Mouse (Mus musculus) ES-Bruce4 (cell line): Measurements from ENCODE around the gene Palm3. TPM values are rescaled to one million over a fixed set of nuclear protein-coding genes. Genes with fewer than 3 reads are reported as not detected.
A peak's percentile ranks its signal among the peaks of the same experiment; 100 is the strongest.

Source experiments
- H3K27ac ChIP-seq: 2 replicates; pipeline ENCODE4 v1.5.1; 2012; ENCODE audit warnings: low read length, inconsistent platforms; ENCODE audit not compliant: insufficient read depth
- H3K27me3 ChIP-seq: 2 replicates; pipeline ENCODE4 v1.6.1; 2012; ENCODE audit warnings: mild to moderate bottlenecking, low read length, inconsistent platforms; ENCODE audit not compliant: control insufficient read depth, poor library complexity, insufficient read depth, severe bottlenecking
- H3K36me3 ChIP-seq: 2 replicates; pipeline ENCODE4 v1.6.1; 2012; ENCODE audit warnings: inconsistent platforms, mild to moderate bottlenecking, low read length, moderate library complexity; ENCODE audit not compliant: control insufficient read depth, poor library complexity, insufficient read depth, severe bottlenecking
- H3K4me1 ChIP-seq: one replicate; pipeline ENCODE4 v1.8.1; 2011; ENCODE audit warnings: low read length; ENCODE audit not compliant: control insufficient read depth, insufficient read depth
- H3K4me3 ChIP-seq: 2 replicates; pipeline ENCODE4 v1.5.1; 2011; ENCODE audit warnings: low read depth, mild to moderate bottlenecking, low read length
- H3K9ac ChIP-seq: 2 replicates; pipeline ENCODE4 v1.6.1; 2012; ENCODE audit warnings: low read depth, mild to moderate bottlenecking, inconsistent platforms; ENCODE audit not compliant: poor library complexity, severe bottlenecking
- H3K9me3 ChIP-seq: replicated peaks from 2 replicates; pipeline ENCODE4 v1.6.1; 2012; ENCODE audit warnings: mild to moderate bottlenecking, low read length, inconsistent platforms; ENCODE audit not compliant: control insufficient read depth, poor library complexity, insufficient read depth, severe bottlenecking
- CTCF ChIP-seq: IDR thresholded peaks from one replicate; pipeline ENCODE4 v1.8.1; 2011; ENCODE audit warnings: low read depth, low read length
- EP300 ChIP-seq: IDR thresholded peaks from 2 replicates; pipeline ENCODE4 v1.6.1; 2011; ENCODE audit warnings: low read depth, low read length; ENCODE audit not compliant: insufficient read depth
- POLR2A ChIP-seq: IDR thresholded peaks from one replicate; pipeline ENCODE4 v1.8.1; 2011; ENCODE audit warnings: low read length; ENCODE audit not compliant: insufficient read depth
- polyA plus RNA-seq: library from polyadenylated mRNA; stranded (reverse); fragments of >200 nt; gene quantifications from 2 replicates; pipeline ENCODE4 v1.2.4, GENCODE M21; 2011; ENCODE audit warnings: low read depth; ENCODE audit not compliant: missing spikeins, insufficient read depth, insufficient read length

Palm3 gene
- polyA plus RNA-seq, 1 experiment: 62.8 TPM

GRCm38 (mm10) chr8:84023631-84024030, 2.4 kb downstream of the Palm3 start:
- Histone ChIP-seq H3K9ac (no peak overlapping the region), H3K27ac (peak overlapping the region; percentile 55), H3K9me3 (no peaks in the 10 kb centered on the region; the same call in 1 of the 2 replicates), H3K36me3 (peaks cover 9% of the 10 kb centered on the region), H3K4me1 (peaks cover 15% of the 10 kb centered on the region), H3K4me3 (no peak overlapping the region), H3K27me3 (no peaks in the 10 kb centered on the region)
- TF ChIP-seq EP300 (no peak), POLR2A (no peak), CTCF (no peak)

GRCm38 (mm10) chr8:84024171-84024570, 2.9 kb downstream of the Palm3 start:
- no peaks in the 10 kb centered on the region for H3K27me3 ChIP-seq
- TF ChIP-seq POLR2A (no peak), CTCF (peak; percentile 98), EP300 (0 out of 2 replicates have a peak, but pooled peaks have one; percentile 67)
- no peak overlapping the region for H3K9ac ChIP-seq
- peaks cover 12% of the 10 kb centered on the region for H3K36me3 ChIP-seq
- H3K4me3 ChIP-seq: no peak overlapping the region
- H3K9me3 ChIP-seq: no peaks in the 10 kb centered on the region; the same call in 1 of the 2 replicates
- H3K4me1 ChIP-seq: peaks cover 15% of the 10 kb centered on the region
- H3K27ac ChIP-seq: peak overlapping the region; percentile 62

- Histone ChIP-seq H3K9me3 (no peaks in the 10 kb centered on the region; the same call in 1 of the 2 replicates), H3K36me3 (peaks cover 17% of the 10 kb centered on the region), H3K4me1 (peaks cover 12% of the 10 kb centered on the region), H3K27me3 (no peaks in the 10 kb centered on the region), H3K4me3 (peak overlapping the region; percentile 71), H3K9ac (peak overlapping the region; percentile 81), H3K27ac (peak overlapping the region; percentile 4; the same call in 1 of the 2 replicates)
- TF ChIP-seq CTCF (no peak), EP300 (no peak), POLR2A (peak; percentile 73)
Measured at GRCm38 (mm10) chr8:84025863-84026262, 4.6 kb downstream of the Palm3 start.

- Histone ChIP-seq H3K9ac (peak overlapping the region; percentile 81; the same call in 1 of the 2 replicates), H3K36me3 (peaks cover 17% of the 10 kb centered on the region), H3K4me1 (peaks cover 10% of the 10 kb centered on the region), H3K27me3 (no peaks in the 10 kb centered on the region), H3K9me3 (no peaks in the 10 kb centered on the region; the same call in 1 of the 2 replicates), H3K4me3 (peak overlapping the region; percentile 13; the same call in 1 of the 2 replicates), H3K27ac (no peak overlapping the region)
- TF ChIP-seq EP300: peak; percentile 65; the same call in 1 of the 2 replicates
- no peak for TF ChIP-seq POLR2A
Measured at GRCm38 (mm10) chr8:84027449-84027848, 6.2 kb downstream of the Palm3 start.

- H3K36me3 ChIP-seq: peaks cover 17% of the 10 kb centered on the region
- no peak for TF ChIP-seq EP300
- no peak for TF ChIP-seq POLR2A
- TF ChIP-seq CTCF: no peak
- H3K9ac ChIP-seq: no peak overlapping the region
- H3K27me3 ChIP-seq: no peaks in the 10 kb centered on the region
- H3K27ac ChIP-seq: no peak overlapping the region
- H3K4me1 ChIP-seq: peaks cover 4% of the 10 kb centered on the region
- H3K4me3 ChIP-seq: no peak overlapping the region
- no peaks in the 10 kb centered on the region; the same call in 1 of the 2 replicates for H3K9me3 ChIP-seq
Measured at GRCm38 (mm10) chr8:84029272-84029671, 8.0 kb downstream of the Palm3 start.

- Histone ChIP-seq H3K4me3 (no peak overlapping the region), H3K27me3 (no peaks in the 10 kb centered on the region), H3K4me1 (no peaks in the 10 kb centered on the region), H3K36me3 (peaks cover 16% of the 10 kb centered on the region), H3K27ac (no peak overlapping the region), H3K9me3 (no peaks in the 10 kb centered on the region; the same call in 1 of the 2 replicates), H3K9ac (no peak overlapping the region)
- TF ChIP-seq EP300: no peak
Measured at GRCm38 (mm10) chr8:84032777-84033176, 11.5 kb downstream of the Palm3 start.
